Mouse (Mus musculus) MEL (cell line): Measurements from ENCODE around the gene Gprin2. TPM values are rescaled to one million over a fixed set of nuclear protein-coding genes. Genes with fewer than 3 reads are reported as not detected.

Source experiments
- DNase-seq: peaks from one replicate; pipeline ENCODE4 v3.0.0; 2011; ENCODE audit warnings: low read depth, low spot score
- H3K27ac ChIP-seq: 2 replicates; pipeline ENCODE4 v1.5.1; 2012; ENCODE audit warnings: low read depth, mild to moderate bottlenecking, control low read depth, low read length, moderate library complexity; ENCODE audit not compliant: control insufficient read depth
- H3K27me3 ChIP-seq, 2 experiments: fragments of 150-350 bp in 1 of 2; sonication (generic) in 1 of 2; 2 replicates each; pipeline ENCODE4 v1.6.1; 2012; ENCODE audit warnings: low read length in 2 of 2, mild to moderate bottlenecking in 2 of 2, improper control_type of control experiment in 1 of 2, moderate library complexity in 1 of 2; ENCODE audit not compliant: insufficient read depth in 2 of 2, control insufficient read depth in 1 of 2
- H3K36me3 ChIP-seq, 2 experiments: 2 replicates each; pipeline ENCODE4 v1.6.1; 2012 to 2014; ENCODE audit warnings: low read length in 2 of 2, improper control_type of control experiment in 1 of 2, inconsistent platforms in 1 of 2, mild to moderate bottlenecking in 1 of 2; ENCODE audit not compliant: insufficient read depth in 2 of 2, control insufficient read depth in 1 of 2
- H3K4me1 ChIP-seq, 2 experiments: fragments of 150-350 bp in 1 of 2; sonication (generic) in 1 of 2; 2 replicates each; pipeline ENCODE4 v1.6.1; 2012; ENCODE audit warnings: low read length in 2 of 2, improper control_type of control experiment in 1 of 2, mild to moderate bottlenecking in 1 of 2; ENCODE audit not compliant: insufficient read depth in 2 of 2, control insufficient read depth in 1 of 2
- H3K4me3 ChIP-seq, 2 experiments: fragments of 150-350 bp in 1 of 2; sonication (generic) in 1 of 2; 2 replicates each; pipeline ENCODE4 v1.5.1; 2012; ENCODE audit warnings: low read depth in 2 of 2, low read length in 2 of 2, mild to moderate bottlenecking in 2 of 2, moderate library complexity in 2 of 2, control low read depth in 1 of 2, improper control_type of control experiment in 1 of 2; ENCODE audit not compliant: control insufficient read depth in 1 of 2, insufficient read depth in 1 of 2
- H3K79me2 ChIP-seq: 2 replicates; pipeline ENCODE4 v1.6.1; 2012; ENCODE audit warnings: mild to moderate bottlenecking, low read length, moderate library complexity; ENCODE audit not compliant: control insufficient read depth, poor library complexity, insufficient read depth
- H3K9ac ChIP-seq: 2 replicates; pipeline ENCODE4 v1.6.1; 2012; ENCODE audit warnings: low read depth, mild to moderate bottlenecking, control low read depth, low read length, moderate library complexity; ENCODE audit not compliant: control insufficient read depth, poor library complexity, severe bottlenecking
- H3K9me3 ChIP-seq: fragments of 150-350 bp; sonication (generic); replicated peaks from 2 replicates; pipeline ENCODE4 v1.6.1; 2012; ENCODE audit warnings: mild to moderate bottlenecking, low read length, improper control_type of control experiment, moderate library complexity; ENCODE audit not compliant: insufficient read depth
- CHD1 ChIP-seq: IDR thresholded peaks from 2 replicates; pipeline ENCODE4 v1.6.1; 2012; ENCODE audit warnings: low read depth, mild to moderate bottlenecking, inconsistent platforms, low read length, improper control_type of control experiment
- ETS1 ChIP-seq: IDR thresholded peaks from 2 replicates; pipeline ENCODE4 v1.6.1; 2012; ENCODE audit warnings: low read depth, mild to moderate bottlenecking, inconsistent platforms, low read length, improper control_type of control experiment, moderate library complexity
- JUND ChIP-seq: IDR thresholded peaks from 2 replicates; pipeline ENCODE4 v1.6.1; 2011; ENCODE audit warnings: low read depth, mild to moderate bottlenecking, improper control_type of control experiment, low read length
- MAZ ChIP-seq: IDR thresholded peaks from 2 replicates; pipeline ENCODE4 v1.6.1; 2012; ENCODE audit warnings: low read depth, mild to moderate bottlenecking, inconsistent platforms, low read length, improper control_type of control experiment
- MEF2A ChIP-seq: IDR thresholded peaks from 2 replicates; pipeline ENCODE4 v1.6.1; 2014; ENCODE audit warnings: low read depth, mild to moderate bottlenecking, inconsistent platforms, low read length, improper control_type of control experiment; ENCODE audit not compliant: poor library complexity, insufficient replicate concordance, severe bottlenecking; ENCODE audit errors: extremely low read depth
- NELFE ChIP-seq: IDR thresholded peaks from 2 replicates; pipeline ENCODE4 v1.6.1; 2011; ENCODE audit warnings: low read depth, low read length, improper control_type of control experiment
- POLR2AphosphoS2 ChIP-seq: IDR thresholded peaks from 2 replicates; pipeline ENCODE4 v1.6.1; 2011; ENCODE audit warnings: low read length, improper control_type of control experiment
- POLR2AphosphoS5 ChIP-seq: IDR thresholded peaks from 2 replicates; pipeline ENCODE4 v1.6.1; 2012; ENCODE audit warnings: low read depth, borderline replicate concordance, mild to moderate bottlenecking, inconsistent platforms, low read length, moderate library complexity, mixed read lengths
- RAD21 ChIP-seq: IDR thresholded peaks from 2 replicates; pipeline ENCODE4 v1.6.1; 2011; ENCODE audit warnings: mild to moderate bottlenecking, low read depth, low read length, improper control_type of control experiment
- SIN3A ChIP-seq: IDR thresholded peaks from 2 replicates; pipeline ENCODE4 v1.6.1; 2012; ENCODE audit warnings: low read length, improper control_type of control experiment, inconsistent platforms
- TAL1 ChIP-seq: IDR thresholded peaks from 2 replicates; pipeline ENCODE4 v1.6.1; 2012; ENCODE audit warnings: mild to moderate bottlenecking, inconsistent platforms, low read length, moderate library complexity, mixed read lengths
- UBTF ChIP-seq: IDR thresholded peaks from 2 replicates; pipeline ENCODE4 v1.6.1; 2012; ENCODE audit warnings: low read depth, mild to moderate bottlenecking, inconsistent platforms, low read length, improper control_type of control experiment, moderate library complexity, borderline replicate concordance; ENCODE audit not compliant: insufficient read depth
- USF2 ChIP-seq, 2 experiments: IDR thresholded peaks; 2 replicates each; pipeline ENCODE4 v1.6.1; 2011 to 2012; ENCODE audit warnings: improper control_type of control experiment in 2 of 2, low read length in 2 of 2, borderline replicate concordance in 1 of 2, inconsistent platforms in 1 of 2, low read depth in 1 of 2, mild to moderate bottlenecking in 1 of 2; ENCODE audit not compliant: insufficient read depth in 1 of 2
- ZMIZ1 ChIP-seq: IDR thresholded peaks from 2 replicates; pipeline ENCODE4 v1.6.1; 2012; ENCODE audit warnings: low read depth, mild to moderate bottlenecking, inconsistent platforms, low read length, improper control_type of control experiment, moderate library complexity
- polyA plus RNA-seq, 2 experiments: library from polyadenylated mRNA; stranded (reverse) in 1 of 2; unstranded in 1 of 2; fragments of >175 nt in 1 of 2; fragments of >200 nt in 1 of 2; gene quantifications; 2 replicates each; pipeline versions ENCODE4 v1.2.1 to v1.2.4; 2012; ENCODE audit warnings: low replicate concordance in 2 of 2, low read depth in 1 of 2; ENCODE audit not compliant: insufficient read length in 2 of 2, insufficient read depth in 1 of 2, missing spikeins in 1 of 2
- total RNA-seq: library from RNA; depleted of rRNA; stranded (reverse); fragments of 300-350 nt; gene quantifications from 2 replicates; pipeline ENCODE4 v1.2.3, GENCODE M21; 2012

Gene Gprin2
- total and polyA plus RNA-seq, 3 experiments, result under 0.01 to 0.01 TPM; not detected in 1

- Histone ChIP-seq H3K9me3 (no peaks in the 10 kb centered on the region), H3K9ac (no peak overlapping the region), H3K4me1 (no peaks in the 10 kb centered on the region), H3K27ac (no peak overlapping the region), H3K27me3 (no peaks in the 10 kb centered on the region), H3K79me2 (no peaks in the 10 kb centered on the region), H3K36me3 (no peaks in the 10 kb centered on the region), H3K4me3 (no peak overlapping the region)
- TF ChIP-seq ZMIZ1 (no peak), ETS1 (no peak)
- no peak for DNase-seq
Measured at GRCm38 (mm10) chr14:34226566-34226965, 25.1 kb upstream of the Gprin2 start.

GRCm38 (mm10) chr14:34225986-34226385 lies 24.5 kb upstream of the Gprin2 start:
- H3K9ac ChIP-seq, result no peak overlapping the region
- no peak overlapping the region for H3K27ac ChIP-seq
- H3K36me3 ChIP-seq, result no peaks in the 10 kb centered on the region
- no peak for DNase-seq
- H3K27me3 ChIP-seq, result no peaks in the 10 kb centered on the region
- H3K4me1 ChIP-seq, result no peaks in the 10 kb centered on the region
- no peaks in the 10 kb centered on the region for H3K79me2 ChIP-seq
- no peak overlapping the region for H3K4me3 ChIP-seq
- TF ChIP-seq CHD1 (no peak), NELFE (no peak), RAD21 (no peak), TAL1 (no peak)
- TF ChIP-seq, all 39 proteins: peak for 0
- no peaks in the 10 kb centered on the region for H3K9me3 ChIP-seq

GRCm38 (mm10) chr14:34223362-34223898 lies 22.0 kb upstream of the Gprin2 start:
- H3K9ac ChIP-seq, result no peak overlapping the region
- TF ChIP-seq USF2 (IDR thresholded peaks at IDR 0.05; ENCODE audit: borderline replicate concordance in 1 of 2, insufficient read depth in 1 of 2, low read depth in 1 of 2, low read length in 2 of 2) (no peak), MAZ (no peak), UBTF (no peak), POLR2AphosphoS5 (no peak), POLR2AphosphoS2 (no peak), ZMIZ1 (no peak), SIN3A (no peak), JUND (no peak), NELFE (no peak), MEF2A (no peak), RAD21 (no peak)
- TF ChIP-seq, all 39 proteins: peak for 0
- Histone ChIP-seq H3K4me3 (no peak overlapping the region), H3K27me3 (no peaks in the 10 kb centered on the region), H3K79me2 (no peaks in the 10 kb centered on the region), H3K27ac (no peak overlapping the region), H3K4me1 (no peaks in the 10 kb centered on the region), H3K9me3 (no peaks in the 10 kb centered on the region), H3K36me3 (no peaks in the 10 kb centered on the region)
- DNase-seq, result no peak
